Mouse (Mus musculus): ENCODE data around the gene Slc10a7. TPM values are rescaled to one million over a fixed set of nuclear protein-coding genes. Genes with fewer than 3 reads are reported as not detected.

Slc10a7 gene
- polyA plus RNA-seq, 1 experiment from 2014 or later, result 4.1 TPM

DNA sequence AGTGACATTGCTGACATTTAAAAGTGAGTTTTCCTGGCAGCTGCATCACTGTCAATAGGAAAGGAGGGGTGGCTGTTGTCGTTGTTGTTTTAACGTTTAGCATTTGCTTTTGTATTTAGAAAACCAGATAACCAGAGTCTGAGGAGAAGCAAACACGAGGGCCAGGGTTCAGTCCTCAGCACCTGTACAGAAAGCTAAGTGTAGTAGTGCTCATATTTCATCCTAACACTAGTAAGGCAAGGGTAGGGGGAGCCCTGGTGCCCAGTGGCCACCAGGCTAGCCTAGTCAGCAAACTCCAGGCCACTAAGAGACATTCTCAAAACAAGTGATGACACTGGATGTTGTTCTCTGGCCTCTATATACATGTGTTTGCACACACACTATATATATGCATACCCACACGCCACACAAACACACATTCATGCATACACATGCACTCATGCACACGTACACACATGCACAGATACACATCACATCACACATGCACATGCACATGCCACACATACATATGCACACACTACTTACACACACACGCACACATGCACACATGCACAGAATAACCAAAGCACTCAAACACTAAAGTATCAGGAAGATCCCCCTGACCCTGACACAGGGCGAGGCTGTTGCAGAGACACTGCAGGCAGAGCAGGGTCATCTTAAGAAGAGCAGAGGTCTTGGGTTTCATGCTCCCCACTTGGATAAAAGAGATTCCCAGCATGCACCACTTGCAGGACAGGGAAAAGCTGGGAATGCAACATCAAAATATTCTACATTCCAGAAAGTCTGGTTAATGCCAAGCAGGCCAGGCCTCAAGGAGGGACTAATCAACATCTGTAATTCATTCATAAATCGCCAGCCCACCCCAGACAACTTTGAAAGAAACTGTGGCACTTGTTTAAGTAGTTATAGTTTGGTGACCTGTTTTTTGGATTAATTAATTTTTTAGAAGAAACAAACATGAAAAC lies 241.0 kb downstream of the Slc10a7 start:
- H3K36me3 ChIP-seq (replicated peaks; ENCODE audit: insufficient read depth, low read length), result no peaks in the 10 kb centered on the region
- no peaks in the 10 kb centered on the region for H3K9me3 ChIP-seq (ENCODE audit: low read length)
- H3K4me1 ChIP-seq (ENCODE audit: insufficient read depth), result no peaks in the 10 kb centered on the region; the same call in 1 of the 2 replicates
- H3K27ac ChIP-seq (ENCODE audit: low read depth), result no peak overlapping the region
- no peaks in the 10 kb centered on the region for H3K27me3 ChIP-seq (ENCODE audit: insufficient read depth, low read length)
- TF ChIP-seq CTCF (IDR thresholded peaks at IDR 0.05; ENCODE audit: low read depth), result no peak
- no peak for TF ChIP-seq EP300 (IDR thresholded peaks at IDR 0.05; ENCODE audit: low read depth)
- ATAC-seq (no peak), DNase-seq (no peak)
- H3K4me2 ChIP-seq (ENCODE audit: low read depth, low read length), result no peak overlapping the region
- H3K9ac ChIP-seq (replicated peaks), result no peak overlapping the region
- no peak overlapping the region for H3K4me3 ChIP-seq (ENCODE audit: low read depth, low read length)
- 75% methylated on average over 8 of the region's 8 CpGs for WGBS (ENCODE audit: insufficient replicate concordance)

GRCm38 (mm10) chr8:78751151-78751550 lies 242.0 kb downstream of the Slc10a7 start:
- DNase-seq (no peak), ATAC-seq (no peak)
- Histone ChIP-seq H3K9me3 (ENCODE audit: low read length) (no peaks in the 10 kb centered on the region), H3K4me1 (ENCODE audit: insufficient read depth) (no peaks in the 10 kb centered on the region; the same call in 1 of the 2 replicates), H3K27me3 (ENCODE audit: insufficient read depth, low read length) (no peaks in the 10 kb centered on the region), H3K9ac (replicated peaks) (no peak overlapping the region), H3K27ac (ENCODE audit: low read depth) (no peak overlapping the region), H3K4me2 (ENCODE audit: low read depth, low read length) (no peak overlapping the region), H3K36me3 (replicated peaks; ENCODE audit: insufficient read depth, low read length) (no peaks in the 10 kb centered on the region), H3K4me3 (ENCODE audit: low read depth, low read length) (no peak overlapping the region)
- no peak for TF ChIP-seq CTCF (IDR thresholded peaks at IDR 0.05; ENCODE audit: low read depth)
- no peak for TF ChIP-seq EP300 (IDR thresholded peaks at IDR 0.05; ENCODE audit: low read depth)
- 77% methylated on average over 6 of the region's 6 CpGs for WGBS (ENCODE audit: insufficient replicate concordance)

- H3K9me3 ChIP-seq (ENCODE audit: low read length), result no peaks in the 10 kb centered on the region
- no peaks in the 10 kb centered on the region for H3K36me3 ChIP-seq (replicated peaks; ENCODE audit: insufficient read depth, low read length)
- H3K9ac ChIP-seq (replicated peaks), result no peak overlapping the region
- ATAC-seq (no peak), DNase-seq (no peak)
- no peak overlapping the region for H3K4me3 ChIP-seq (ENCODE audit: low read depth, low read length)
- H3K4me2 ChIP-seq (ENCODE audit: low read depth, low read length), result no peak overlapping the region
- TF ChIP-seq CTCF (IDR thresholded peaks at IDR 0.05; ENCODE audit: low read depth) (no peak), EP300 (IDR thresholded peaks at IDR 0.05; ENCODE audit: low read depth) (no peak)
- no peaks in the 10 kb centered on the region; the same call in 1 of the 2 replicates for H3K4me1 ChIP-seq (ENCODE audit: insufficient read depth)
- no peaks in the 10 kb centered on the region for H3K27me3 ChIP-seq (ENCODE audit: insufficient read depth, low read length)
- no peak overlapping the region for H3K27ac ChIP-seq (ENCODE audit: low read depth)
- 79% methylated on average over 4 of the region's 4 CpGs for WGBS (ENCODE audit: insufficient replicate concordance)
These were observed 245.8 kb downstream of the Slc10a7 start for GRCm38 (mm10) chr8:78754986-78755385.

- Histone ChIP-seq H3K9me3 (ENCODE audit: low read length) (no peaks in the 10 kb centered on the region), H3K36me3 (replicated peaks; ENCODE audit: insufficient read depth, low read length) (no peaks in the 10 kb centered on the region), H3K4me2 (ENCODE audit: low read depth, low read length) (no peak overlapping the region), H3K27me3 (ENCODE audit: insufficient read depth, low read length) (no peaks in the 10 kb centered on the region), H3K9ac (replicated peaks) (no peak overlapping the region), H3K4me1 (ENCODE audit: insufficient read depth) (no peaks in the 10 kb centered on the region), H3K27ac (ENCODE audit: low read depth) (no peak overlapping the region), H3K4me3 (ENCODE audit: low read depth, low read length) (no peak overlapping the region)
- TF ChIP-seq CTCF (IDR thresholded peaks at IDR 0.05; ENCODE audit: low read depth), result no peak
- TF ChIP-seq EP300 (IDR thresholded peaks at IDR 0.05; ENCODE audit: low read depth), result no peak
- ATAC-seq (no peak), DNase-seq (no peak)
These were observed 250.0 kb downstream of the Slc10a7 start for GRCm38 (mm10) chr8:78759139-78759538.

- DNase-seq, result no peak
- Histone ChIP-seq H3K9ac (replicated peaks) (no peak overlapping the region), H3K36me3 (replicated peaks; ENCODE audit: insufficient read depth, low read length) (no peaks in the 10 kb centered on the region), H3K9me3 (ENCODE audit: low read length) (no peaks in the 10 kb centered on the region), H3K4me2 (ENCODE audit: low read depth, low read length) (no peak overlapping the region), H3K4me1 (ENCODE audit: insufficient read depth) (no peaks in the 10 kb centered on the region), H3K4me3 (ENCODE audit: low read depth, low read length) (no peak overlapping the region), H3K27ac (ENCODE audit: low read depth) (no peak overlapping the region), H3K27me3 (ENCODE audit: insufficient read depth, low read length) (no peaks in the 10 kb centered on the region)
- no peak for TF ChIP-seq CTCF (IDR thresholded peaks at IDR 0.05; ENCODE audit: low read depth)
- no peak for TF ChIP-seq EP300 (IDR thresholded peaks at IDR 0.05; ENCODE audit: low read depth)
- ATAC-seq, result no peak
These were observed 255.8 kb downstream of the Slc10a7 start for GRCm38 (mm10) chr8:78764976-78765375.

DNA sequence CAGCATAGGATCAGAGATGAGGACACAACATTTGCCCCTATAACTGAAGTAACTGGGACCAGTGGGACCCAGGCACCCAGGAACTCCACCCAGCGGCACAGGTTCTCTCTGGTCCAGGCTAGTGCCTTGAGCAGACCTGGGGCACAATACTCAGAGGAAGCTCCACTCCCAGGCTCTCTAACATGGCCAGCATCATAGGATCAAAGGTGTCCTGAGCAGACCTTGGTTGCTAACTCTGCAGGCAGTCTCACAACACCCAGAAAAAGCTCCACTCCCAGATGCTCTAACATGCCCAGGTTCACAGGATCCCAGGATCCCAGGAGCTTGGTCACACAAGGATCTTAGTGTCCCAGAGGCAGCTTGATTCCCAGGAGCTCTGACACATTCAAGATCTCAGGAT lies 256.4 kb downstream of the Slc10a7 start:
- no peaks in the 10 kb centered on the region for H3K4me1 ChIP-seq (ENCODE audit: insufficient read depth)
- no peaks in the 10 kb centered on the region for H3K27me3 ChIP-seq (ENCODE audit: insufficient read depth, low read length)
- DNase-seq (no peak), ATAC-seq (no peak)
- 67% methylated on average over 1 of the region's 1 CpGs for WGBS (ENCODE audit: insufficient replicate concordance)
- no peak overlapping the region for H3K27ac ChIP-seq (ENCODE audit: low read depth)
- H3K36me3 ChIP-seq (replicated peaks; ENCODE audit: insufficient read depth, low read length), result no peaks in the 10 kb centered on the region
- no peak overlapping the region for H3K4me3 ChIP-seq (ENCODE audit: low read depth, low read length)
- no peaks in the 10 kb centered on the region for H3K9me3 ChIP-seq (ENCODE audit: low read length)
- no peak overlapping the region for H3K4me2 ChIP-seq (ENCODE audit: low read depth, low read length)
- H3K9ac ChIP-seq (replicated peaks), result no peak overlapping the region
- no peak for TF ChIP-seq CTCF (IDR thresholded peaks at IDR 0.05; ENCODE audit: low read depth)
- TF ChIP-seq EP300 (IDR thresholded peaks at IDR 0.05; ENCODE audit: low read depth), result no peak

All from liver, postnatal 0 days (tissue).